Mouse (Mus musculus) neural tube, embryonic 12.5 days (tissue): ENCODE results near the gene Ralgps1. TPM values are rescaled to one million over a fixed set of nuclear protein-coding genes. Genes with fewer than 3 reads are reported as not detected.
A peak's percentile ranks its signal among the peaks of the same experiment; 100 is the strongest.

Experiments
- ATAC-seq: fragments of 200-750 bp; cut with Nextera tagmentation; 2 replicates; pipeline ENCODE4 v1.8.0; 2017; ENCODE audit warnings: low read depth, mild to moderate bottlenecking, moderate TSS enrichment, moderate library complexity; ENCODE audit not compliant: low FRiP score
- H3K27ac ChIP-seq: fragments of 300-500 bp; sonication (generic); 2 replicates; pipeline ENCODE4 v1.5.1; 2016
- H3K27me3 ChIP-seq: fragments of 300-500 bp; sonication (generic); replicated peaks from 2 replicates; pipeline ENCODE4 v1.6.1; 2016; ENCODE audit warnings: mild to moderate bottlenecking
- H3K36me3 ChIP-seq: fragments of 300-500 bp; sonication (generic); 2 replicates; pipeline ENCODE4 v1.6.1; 2016; ENCODE audit warnings: mild to moderate bottlenecking
- H3K4me1 ChIP-seq: fragments of 300-500 bp; sonication (generic); 2 replicates; pipeline ENCODE4 v1.6.1; 2016
- H3K4me2 ChIP-seq: fragments of 300-500 bp; sonication (generic); replicated peaks from 2 replicates; pipeline ENCODE4 v1.6.1; 2016; ENCODE audit warnings: mild to moderate bottlenecking
- H3K4me3 ChIP-seq: fragments of 300-500 bp; sonication (generic); 2 replicates; pipeline ENCODE4 v1.5.1; 2016
- H3K9ac ChIP-seq: fragments of 300-500 bp; sonication (generic); 2 replicates; pipeline ENCODE4 v1.6.1; 2016; ENCODE audit warnings: mild to moderate bottlenecking
- H3K9me3 ChIP-seq: fragments of 300-500 bp; sonication (generic); 2 replicates; pipeline ENCODE4 v1.6.1; 2016; ENCODE audit warnings: mild to moderate bottlenecking
- WGBS: fragments of 180-500 bp; shearing (Covaris S2); methylation state at CpG from one replicate; pipeline ENCODE4 v1.1.7; 2016; 5-methylcytosine and 5-hydroxymethylcytosine counted together
- polyA plus RNA-seq: library from polyadenylated mRNA; unstranded; fragments of >200 nt; fragmentation: Nextera tagmentation; extraction: Ambion mirVana; gene quantifications from 2 replicates; pipeline ENCODE4 v1.2.1, GENCODE M21; 2016

The Ralgps1 gene
- polyA plus RNA-seq, 1 experiment from 2014 or later = 25.9 TPM

DNA sequence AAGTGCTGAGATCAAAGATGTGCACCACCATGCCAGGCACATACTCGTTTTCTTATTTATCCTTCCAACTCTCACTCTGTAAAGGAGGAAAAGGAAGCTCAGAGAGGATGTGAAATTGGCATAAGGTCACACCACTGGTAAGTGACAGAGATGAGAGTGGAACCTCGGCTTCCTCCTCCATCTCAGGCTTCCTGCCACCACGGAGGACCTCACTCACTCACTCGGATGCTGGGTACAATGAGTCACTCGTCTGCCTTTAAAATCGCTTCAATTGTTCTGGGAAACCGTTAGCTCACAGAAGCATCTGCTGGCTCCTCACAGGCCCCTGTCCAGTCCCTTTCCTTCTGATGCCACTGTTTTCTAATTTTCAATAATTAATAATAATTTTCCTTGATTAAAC is 194.8 kb downstream of the Ralgps1 start:
- H3K9ac ChIP-seq = no peak overlapping the region
- no peaks in the 10 kb centered on the region for H3K27me3 ChIP-seq
- H3K36me3 ChIP-seq = peaks cover 24% of the 10 kb centered on the region
- peaks cover 32% of the 10 kb centered on the region for H3K4me1 ChIP-seq
- H3K4me3 ChIP-seq = no peak overlapping the region
- WGBS = 51% methylated on average over 7 of the region's 7 CpGs
- H3K27ac ChIP-seq = no peak overlapping the region
- no peak overlapping the region for H3K4me2 ChIP-seq
- ATAC-seq = no peak
- no peaks in the 10 kb centered on the region for H3K9me3 ChIP-seq

DNA sequence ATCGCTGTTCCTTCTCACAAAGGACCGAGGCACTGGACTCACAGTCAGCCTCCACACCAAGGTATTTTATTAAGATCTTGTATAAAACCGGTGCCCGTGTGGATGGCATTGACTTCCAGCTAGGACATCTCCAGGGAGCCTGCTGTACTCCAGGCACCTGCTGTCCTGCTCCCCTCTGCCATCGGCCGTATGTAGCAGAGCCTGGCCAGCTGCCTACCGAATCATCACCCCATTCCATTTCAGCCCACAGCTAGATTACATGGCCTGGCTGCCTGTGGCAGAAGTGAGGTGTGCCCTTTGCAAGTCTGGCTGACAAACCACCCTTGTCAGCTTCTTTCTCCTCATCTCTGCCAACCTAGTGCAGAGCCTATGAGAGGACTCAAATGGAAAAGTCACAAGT is 197.6 kb downstream of the Ralgps1 start:
- no peaks in the 10 kb centered on the region for H3K9me3 ChIP-seq
- no peak overlapping the region for H3K4me3 ChIP-seq
- H3K9ac ChIP-seq = 0 out of 2 replicates have a peak overlapping the region, but pooled peaks have one; percentile 17
- H3K27ac ChIP-seq = no peak overlapping the region
- H3K36me3 ChIP-seq = peaks cover 27% of the 10 kb centered on the region
- H3K4me1 ChIP-seq = peaks cover 19% of the 10 kb centered on the region
- H3K4me2 ChIP-seq = no peak overlapping the region
- no peak for ATAC-seq
- WGBS = 92% methylated on average over 7 of the region's 7 CpGs
- H3K27me3 ChIP-seq = no peaks in the 10 kb centered on the region

- Histone ChIP-seq H3K27ac (no peak overlapping the region), H3K27me3 (no peaks in the 10 kb centered on the region), H3K4me3 (no peak overlapping the region), H3K4me2 (no peak overlapping the region), H3K4me1 (peaks cover 15% of the 10 kb centered on the region), H3K36me3 (peaks cover 31% of the 10 kb centered on the region), H3K9me3 (no peaks in the 10 kb centered on the region), H3K9ac (no peak overlapping the region)
- 79% methylated on average over 10 of the region's 10 CpGs for WGBS
- ATAC-seq = no peak
Observed at GRCm38 (mm10) chr2:33173126-33173525, 198.2 kb downstream of the Ralgps1 start.

GRCm38 (mm10) chr2:33170777-33171565 is 200.3 kb downstream of the Ralgps1 start:
- ATAC-seq = 0 out of 2 replicates have a peak, but pooled peaks have one; percentile 25
- no peak overlapping the region for H3K27ac ChIP-seq
- H3K4me1 ChIP-seq = peaks cover 8% of the 10 kb centered on the region; the same call in 1 of the 2 replicates
- no peak overlapping the region for H3K4me2 ChIP-seq
- H3K4me3 ChIP-seq = no peak overlapping the region
- 46% methylated on average over 10 of the region's 10 CpGs for WGBS
- H3K27me3 ChIP-seq = no peaks in the 10 kb centered on the region
- no peak overlapping the region for H3K9ac ChIP-seq
- no peaks in the 10 kb centered on the region for H3K9me3 ChIP-seq
- peaks cover 43% of the 10 kb centered on the region for H3K36me3 ChIP-seq

GRCm38 (mm10) chr2:33169445-33169844 is 201.8 kb downstream of the Ralgps1 start:
- no peak overlapping the region for H3K27ac ChIP-seq
- no peaks in the 10 kb centered on the region for H3K27me3 ChIP-seq
- 79% methylated on average over 6 of the region's 6 CpGs for WGBS
- peaks cover 47% of the 10 kb centered on the region for H3K36me3 ChIP-seq
- H3K4me2 ChIP-seq = no peak overlapping the region
- peaks cover 8% of the 10 kb centered on the region; the same call in 1 of the 2 replicates for H3K4me1 ChIP-seq
- ATAC-seq = no peak
- no peak overlapping the region for H3K9ac ChIP-seq
- no peaks in the 10 kb centered on the region for H3K9me3 ChIP-seq
- no peak overlapping the region for H3K4me3 ChIP-seq

DNA sequence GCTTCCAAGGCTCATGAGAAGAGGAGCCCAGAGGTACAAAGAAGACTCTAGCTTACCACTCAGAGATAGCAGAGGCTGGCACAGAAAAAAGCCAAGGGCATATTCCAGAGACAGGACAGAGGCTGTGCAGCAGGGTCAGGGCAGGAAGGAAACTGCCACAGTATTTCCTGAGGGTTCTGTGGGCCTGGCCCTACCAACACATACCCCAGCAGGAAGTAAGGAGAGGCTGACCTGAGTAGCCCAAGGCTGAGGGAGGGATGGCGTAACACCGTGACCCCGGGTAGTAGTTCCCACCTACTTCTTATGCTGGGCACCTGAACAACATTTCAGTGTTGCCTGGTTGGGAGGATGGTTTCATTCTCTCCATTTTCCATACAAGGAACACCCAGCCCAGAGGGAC is 204.2 kb downstream of the Ralgps1 start:
- 85% methylated on average over 3 of the region's 3 CpGs for WGBS
- Histone ChIP-seq H3K9me3 (no peaks in the 10 kb centered on the region), H3K4me2 (no peak overlapping the region), H3K4me3 (no peak overlapping the region), H3K27me3 (no peaks in the 10 kb centered on the region), H3K27ac (no peak overlapping the region), H3K4me1 (peaks cover 8% of the 10 kb centered on the region; the same call in 1 of the 2 replicates), H3K36me3 (peaks cover 33% of the 10 kb centered on the region), H3K9ac (no peak overlapping the region)
- no peak for ATAC-seq

GRCm38 (mm10) chr2:33165710-33166374 is 205.4 kb downstream of the Ralgps1 start:
- ATAC-seq = no peak
- Histone ChIP-seq H3K4me1 (no peaks in the 10 kb centered on the region; the same call in 1 of the 2 replicates), H3K4me2 (no peak overlapping the region), H3K36me3 (peaks cover 26% of the 10 kb centered on the region), H3K9me3 (no peaks in the 10 kb centered on the region), H3K9ac (no peak overlapping the region), H3K27me3 (no peaks in the 10 kb centered on the region), H3K27ac (no peak overlapping the region), H3K4me3 (no peak overlapping the region)
- WGBS = 65% methylated on average over 7 of the region's 7 CpGs

GRCm38 (mm10) chr2:33165229-33165628 is 206.1 kb downstream of the Ralgps1 start:
- Histone ChIP-seq H3K36me3 (peaks cover 26% of the 10 kb centered on the region), H3K4me1 (no peaks in the 10 kb centered on the region; the same call in 1 of the 2 replicates), H3K4me3 (no peak overlapping the region), H3K27ac (no peak overlapping the region), H3K4me2 (no peak overlapping the region), H3K9me3 (no peaks in the 10 kb centered on the region), H3K27me3 (no peaks in the 10 kb centered on the region), H3K9ac (0 out of 2 replicates have a peak overlapping the region, but pooled peaks have one; percentile 5)
- ATAC-seq = no peak
- 72% methylated on average over 4 of the region's 4 CpGs for WGBS

DNA sequence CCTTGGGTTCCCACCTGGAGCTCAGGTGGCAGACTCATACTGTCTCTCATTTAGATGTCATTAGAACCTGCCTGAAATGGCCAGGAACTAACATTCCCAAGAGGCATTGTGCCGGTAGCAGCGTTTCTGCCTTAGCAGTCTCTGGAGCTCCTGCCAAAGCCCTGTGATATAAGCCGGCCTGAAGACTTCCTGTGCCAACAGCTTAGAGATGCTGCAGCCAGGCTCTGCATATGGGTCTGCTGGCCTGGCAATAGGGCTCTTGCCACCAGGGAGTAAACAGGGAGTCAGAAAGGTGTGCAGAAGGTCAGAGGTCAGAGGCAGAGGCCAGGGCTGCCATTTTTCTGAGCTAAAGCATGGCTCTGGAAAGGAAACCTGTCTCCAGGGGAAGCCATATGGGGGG is 206.6 kb downstream of the Ralgps1 start:
- WGBS = 81% methylated on average over 3 of the region's 3 CpGs
- H3K9me3 ChIP-seq = no peaks in the 10 kb centered on the region
- H3K27ac ChIP-seq = no peak overlapping the region
- H3K36me3 ChIP-seq = peaks cover 29% of the 10 kb centered on the region
- no peaks in the 10 kb centered on the region for H3K27me3 ChIP-seq
- H3K9ac ChIP-seq = no peak overlapping the region
- no peak overlapping the region for H3K4me3 ChIP-seq
- H3K4me1 ChIP-seq = no peaks in the 10 kb centered on the region; the same call in 1 of the 2 replicates
- no peak for ATAC-seq
- H3K4me2 ChIP-seq = no peak overlapping the region

DNA sequence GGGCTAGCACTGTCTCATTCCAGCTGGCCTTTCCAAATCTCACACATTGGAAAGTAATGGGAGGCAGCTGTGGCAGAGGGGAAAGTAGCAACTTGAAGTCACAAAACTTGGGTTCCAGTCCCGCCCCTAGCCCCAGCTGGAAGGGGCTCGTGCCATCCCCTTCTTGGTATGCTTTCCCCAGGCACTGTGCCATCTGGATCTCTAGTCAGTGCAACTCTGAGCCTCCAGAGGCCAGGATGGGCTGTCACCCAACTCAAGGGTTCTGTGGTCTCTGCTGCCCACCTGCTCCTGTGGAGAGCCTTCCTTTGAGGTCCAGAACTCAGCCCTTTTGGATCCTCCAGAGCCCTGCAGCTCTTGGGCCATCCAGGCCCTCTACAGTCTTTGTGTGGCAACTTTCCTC is 209.2 kb downstream of the Ralgps1 start:
- H3K27me3 ChIP-seq = no peaks in the 10 kb centered on the region
- no peak overlapping the region for H3K4me2 ChIP-seq
- peaks cover 37% of the 10 kb centered on the region for H3K36me3 ChIP-seq
- no peaks in the 10 kb centered on the region for H3K9me3 ChIP-seq
- no peak overlapping the region for H3K27ac ChIP-seq
- ATAC-seq = no peak
- 79% methylated on average over 2 of the region's 2 CpGs for WGBS
- no peaks in the 10 kb centered on the region; the same call in 1 of the 2 replicates for H3K4me1 ChIP-seq
- no peak overlapping the region for H3K9ac ChIP-seq
- no peak overlapping the region for H3K4me3 ChIP-seq

GRCm38 (mm10) chr2:33160326-33160973 is 210.8 kb downstream of the Ralgps1 start:
- no peak for ATAC-seq
- 76% methylated on average over 12 of the region's 12 CpGs for WGBS

DNA sequence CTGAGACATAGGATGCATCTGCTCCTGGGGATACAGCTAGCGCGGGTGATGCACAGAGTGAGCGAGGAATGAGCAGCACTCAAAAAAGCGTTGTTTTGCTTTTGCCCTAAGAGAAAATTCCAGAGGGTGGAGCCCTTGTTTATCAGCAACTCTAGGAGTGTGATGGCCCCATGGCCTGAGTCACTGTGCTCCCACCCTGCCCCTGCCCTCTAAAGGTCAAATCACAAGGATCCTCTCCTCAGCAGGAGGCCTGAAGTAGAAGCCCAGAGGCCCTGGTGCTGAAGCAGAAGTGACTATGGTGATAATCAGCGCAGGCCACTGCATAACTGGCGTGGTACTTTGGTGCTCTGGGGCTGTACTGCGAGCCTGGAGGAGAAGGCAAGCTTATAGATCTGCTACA is 211.7 kb downstream of the Ralgps1 start:
- H3K27me3 ChIP-seq = no peaks in the 10 kb centered on the region
- no peaks in the 10 kb centered on the region for H3K9me3 ChIP-seq
- no peak overlapping the region for H3K4me3 ChIP-seq
- no peaks in the 10 kb centered on the region for H3K4me1 ChIP-seq
- WGBS = 87% methylated on average over 7 of the region's 7 CpGs
- no peak overlapping the region for H3K4me2 ChIP-seq
- no peak overlapping the region for H3K9ac ChIP-seq
- no peak overlapping the region for H3K27ac ChIP-seq
- ATAC-seq = no peak
- peaks cover 33% of the 10 kb centered on the region for H3K36me3 ChIP-seq

More at GRCm38 (mm10) chr2:33160326-33160973, 210.8 kb downstream of the Ralgps1 start:
- Histone ChIP-seq H3K4me3 (no peak overlapping the region), H3K4me1 (no peaks in the 10 kb centered on the region; the same call in 1 of the 2 replicates), H3K36me3 (peaks cover 37% of the 10 kb centered on the region), H3K4me2 (no peak overlapping the region), H3K27me3 (no peaks in the 10 kb centered on the region), H3K9me3 (no peaks in the 10 kb centered on the region), H3K9ac (no peak overlapping the region), H3K27ac (no peak overlapping the region)
